Mouse (Mus musculus) heart, postnatal 10 days (tissue): ENCODE measurements around the gene Mecom. TPM values are rescaled to one million over a fixed set of nuclear protein-coding genes. Genes with fewer than 3 reads are reported as not detected.
A peak's percentile ranks its signal among the peaks of the same experiment; 100 is the strongest.

ENCODE experiments used
- DNase-seq, 2 experiments: peaks; one replicate each; pipeline ENCODE4 v3.0.0; 2021
- intact Hi-C: fragments of 180-260 bp; cut with DNase I; formaldehyde crosslinking; loops from one replicate; pipeline ENCODE4 v1.15.1; 2025
- total RNA-seq, 2 experiments: library from RNA; stranded (reverse); gene quantifications; 2 replicates each; pipeline ENCODE4 v1.2.3; 2021

Gene Mecom
- total RNA-seq, 2 experiments from 2014 or later: 27.4 to 35.8 TPM

- peak; percentile 80 for DNase-seq
- intact Hi-C loops: no loop called here
Observed at GRCm38 (mm10) chr3:30130495-30130894, 417.3 kb downstream of the Mecom start.

DNA sequence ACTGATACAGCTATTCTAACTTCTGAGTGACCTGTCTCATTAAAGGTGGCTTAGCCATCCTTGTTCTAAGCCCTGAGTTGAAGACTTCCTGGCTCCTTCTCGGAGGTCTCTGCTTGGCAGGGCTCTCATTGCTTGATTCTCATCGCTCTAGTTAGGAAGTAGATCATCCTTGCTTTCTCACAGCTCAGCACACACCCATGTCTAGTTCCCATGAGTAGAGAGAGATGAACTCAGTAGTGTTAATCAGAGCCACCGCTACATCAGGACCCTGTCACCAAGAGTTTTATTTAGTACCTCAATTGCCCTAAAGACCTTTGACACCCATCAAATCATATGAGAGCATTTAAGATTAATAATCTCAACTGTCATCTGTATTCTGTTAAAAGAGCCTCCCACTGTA is 425.2 kb downstream of the Mecom start:
- intact Hi-C loops: no loop called here
- no peak for DNase-seq

GRCm38 (mm10) chr3:30120790-30121512 is 426.9 kb downstream of the Mecom start:
- intact Hi-C loops: no loop called here
- peak; percentile 41 to 45 for DNase-seq

GRCm38 (mm10) chr3:30118594-30119297 is 429.1 kb downstream of the Mecom start:
- DNase-seq: peak; percentile 27 to 31
- intact Hi-C loops: no loop called here

- intact Hi-C loops: no loop called here
- DNase-seq: no peak
Observed at GRCm38 (mm10) chr3:30113249-30113770, 434.5 kb downstream of the Mecom start.

DNA sequence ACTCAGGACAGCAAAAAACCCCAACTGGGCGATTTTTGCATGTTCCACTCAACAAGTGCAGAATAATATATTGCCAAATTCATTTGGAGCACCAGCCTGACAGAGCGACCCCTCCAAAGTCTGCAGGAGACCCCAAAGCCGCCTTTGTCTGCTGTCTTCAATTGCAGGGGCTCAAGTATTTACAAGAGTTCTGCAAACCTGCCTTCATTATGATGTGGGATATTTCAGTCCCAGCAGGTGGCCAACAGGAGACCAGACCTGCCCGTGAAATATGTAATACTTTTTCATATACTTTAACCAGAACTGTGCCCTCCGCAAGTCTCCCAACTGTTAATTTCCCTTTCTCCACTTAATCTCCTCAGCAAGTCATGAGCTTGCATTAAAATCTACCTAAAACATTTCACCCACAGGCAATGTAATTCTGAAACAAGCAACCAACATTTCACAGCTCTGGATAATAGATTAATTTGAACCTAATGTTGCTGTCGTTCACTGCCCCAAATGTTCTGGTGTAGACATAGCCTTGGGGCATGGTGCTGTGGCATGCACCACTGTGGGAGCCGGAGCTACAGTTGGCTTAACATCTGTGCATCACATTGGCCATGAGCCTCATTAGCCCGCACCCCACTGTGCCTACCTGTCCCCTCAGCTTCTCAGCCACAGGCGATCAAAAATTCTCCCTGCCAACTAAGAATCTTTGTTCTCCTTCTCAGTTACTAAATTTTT is 439.7 kb downstream of the Mecom start:
- intact Hi-C loops: loop anchor here (5.0 to 10.0 kb wide), 2 partner anchors 93 to 404 kb away; no protein-coding TSS in a partner anchor
- no peak for DNase-seq

- peak; percentile 56 to 61 for DNase-seq
- intact Hi-C loops: loop anchor here (5.0 to 10.0 kb wide), 2 partner anchors 92 to 406 kb away; no protein-coding TSS in a partner anchor
Observed at GRCm38 (mm10) chr3:30106481-30106880, 441.3 kb downstream of the Mecom start.

DNA sequence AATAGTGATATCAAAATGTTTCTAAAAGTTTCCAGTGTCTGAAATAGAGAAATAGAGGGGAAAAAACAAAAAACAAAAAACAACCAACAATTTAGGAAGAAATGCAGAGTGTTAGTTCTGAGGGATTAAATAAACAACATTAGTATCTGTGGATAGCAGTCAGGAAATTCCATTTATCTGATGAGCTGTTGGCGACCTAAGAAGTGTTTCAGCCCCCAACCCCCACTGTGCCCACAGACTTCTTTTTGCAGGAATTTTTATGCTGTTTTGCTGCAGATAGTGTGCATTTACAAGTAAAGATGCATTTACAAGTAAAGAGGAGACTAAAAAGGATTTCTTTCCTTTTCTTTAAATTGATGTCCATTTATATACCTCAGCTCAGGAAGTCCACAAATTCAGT is 441.9 kb downstream of the Mecom start:
- intact Hi-C loops: loop anchor here (5.0 to 10.0 kb wide), 2 partner anchors 91 to 406 kb away; no protein-coding TSS in a partner anchor
- peak in 1 of 2 experiments; percentile 46 for DNase-seq

- DNase-seq: peak; percentile 77 to 81
- intact Hi-C loops: loop anchor here (5.0 to 10.0 kb wide), 2 partner anchors 91 to 407 kb away; no protein-coding TSS in a partner anchor
Observed at GRCm38 (mm10) chr3:30105194-30105823, 442.5 kb downstream of the Mecom start.

DNA sequence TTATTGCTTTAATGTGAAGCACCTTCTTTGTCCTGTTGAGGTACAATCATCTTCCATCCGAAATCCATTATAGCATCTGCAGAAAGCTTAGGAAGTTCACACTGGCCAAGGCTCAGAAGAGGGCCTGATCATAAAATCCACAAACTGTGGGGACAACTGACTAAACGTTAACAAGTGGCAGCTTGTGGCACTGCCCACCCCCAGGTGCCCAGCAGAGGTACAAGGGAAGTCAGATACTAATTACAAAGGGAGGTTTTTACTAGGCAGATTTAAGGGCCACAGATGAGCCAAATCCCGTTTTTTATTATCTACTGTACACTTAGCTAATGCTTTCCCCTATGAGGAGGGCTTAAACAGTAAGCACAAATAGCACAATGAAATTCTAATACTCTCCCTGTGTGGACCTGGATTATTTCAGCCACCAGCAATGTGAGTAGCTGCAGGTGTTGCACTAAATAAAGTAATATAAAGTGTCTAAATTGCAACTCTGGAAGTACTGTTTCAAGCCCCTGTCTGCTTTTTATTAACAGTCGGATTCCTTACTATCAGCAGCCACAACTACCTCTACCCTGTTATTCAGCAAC is 443.2 kb downstream of the Mecom start:
- DNase-seq: no peak
- intact Hi-C loops: loop anchor here (5.0 to 10.0 kb wide), 2 partner anchors 90 to 408 kb away; no protein-coding TSS in a partner anchor

DNA sequence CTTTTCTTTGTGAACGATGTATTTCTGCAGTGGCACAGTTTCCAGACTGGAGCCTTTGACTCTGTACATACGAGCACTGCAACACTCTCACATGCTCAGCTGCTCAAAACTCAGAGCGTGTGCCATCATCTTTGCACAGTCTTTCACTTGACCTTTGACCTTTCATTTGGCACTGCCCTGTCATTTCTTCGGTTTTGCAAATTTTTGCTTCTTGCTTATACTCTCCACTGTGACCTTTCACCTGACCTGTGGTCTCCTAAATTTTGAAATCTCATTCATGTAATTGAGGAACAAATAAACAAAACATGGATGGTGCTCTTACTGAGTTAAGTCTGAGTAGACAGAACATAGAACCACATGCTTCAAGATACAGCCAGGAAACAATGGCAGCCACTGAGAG is 446.7 kb downstream of the Mecom start:
- intact Hi-C loops: loop anchor here (10.0 kb wide), 1 partner anchor 86 kb away; no protein-coding TSS in a partner anchor
- no peak for DNase-seq

DNA sequence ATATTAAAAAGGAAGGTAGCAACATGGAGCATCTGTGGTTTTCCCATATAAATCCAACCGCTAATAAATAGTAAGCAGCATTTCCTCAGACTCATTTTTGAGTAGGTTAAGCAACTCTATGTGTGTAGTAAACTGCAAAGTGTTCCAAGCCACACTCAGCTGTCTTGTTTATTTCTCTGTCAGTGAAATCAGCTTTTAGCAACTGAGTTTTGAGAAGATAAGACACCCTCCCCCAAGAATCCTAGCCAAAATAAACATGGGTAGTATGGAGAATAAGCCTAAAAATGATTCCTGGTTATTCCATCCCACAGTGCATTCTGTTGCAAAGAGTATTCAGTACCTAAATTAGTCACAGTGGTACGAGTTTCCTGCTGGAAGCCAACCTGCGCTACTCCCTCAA is 450.1 kb downstream of the Mecom start:
- no peak for DNase-seq
- intact Hi-C loops: no loop called here

- no peak for DNase-seq
- intact Hi-C loops: no loop called here
Observed at GRCm38 (mm10) chr3:30097129-30097528, 450.7 kb downstream of the Mecom start.

DNA sequence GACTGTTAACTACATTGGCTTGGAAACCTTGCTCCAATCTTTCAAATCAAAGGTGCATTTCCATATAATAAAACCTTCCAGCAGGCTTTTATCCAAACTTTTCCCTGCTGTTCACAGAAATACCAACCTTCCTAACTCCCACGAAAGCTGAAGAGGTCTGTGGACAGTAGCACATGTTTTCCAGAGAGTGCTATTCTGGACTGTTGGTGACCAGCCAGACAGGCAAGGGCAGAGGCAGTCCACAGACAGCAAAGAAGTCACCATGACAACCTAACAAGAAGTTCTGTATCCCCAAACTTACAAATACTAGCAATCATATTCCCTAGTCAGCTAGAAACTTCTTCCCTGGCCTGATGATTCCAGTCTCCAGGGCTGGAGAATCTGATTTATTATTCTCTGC is 454.8 kb downstream of the Mecom start:
- intact Hi-C loops: no loop called here
- no peak for DNase-seq

DNA sequence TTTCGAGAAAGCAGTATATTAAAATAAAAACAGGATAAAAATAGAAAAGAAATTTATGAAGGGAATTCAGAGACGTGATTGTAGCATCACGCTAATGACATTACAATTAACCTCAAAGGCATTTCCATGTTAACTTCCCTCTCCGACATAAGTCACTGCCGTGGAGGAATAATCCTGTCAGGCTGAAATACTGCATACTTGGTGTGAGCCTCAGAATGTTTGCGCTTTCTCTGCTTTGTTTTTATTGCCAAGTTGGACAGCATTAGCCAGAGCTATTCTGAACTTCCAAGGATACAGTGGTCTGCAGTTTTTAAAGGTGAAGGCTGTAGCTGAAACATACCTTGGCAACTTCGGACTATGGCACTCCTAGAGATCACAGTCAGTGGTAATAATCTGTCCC is 455.3 kb downstream of the Mecom start:
- DNase-seq: no peak
- intact Hi-C loops: no loop called here

- intact Hi-C loops: no loop called here
Observed at GRCm38 (mm10) chr3:30091860-30092259, 455.9 kb downstream of the Mecom start.

DNA sequence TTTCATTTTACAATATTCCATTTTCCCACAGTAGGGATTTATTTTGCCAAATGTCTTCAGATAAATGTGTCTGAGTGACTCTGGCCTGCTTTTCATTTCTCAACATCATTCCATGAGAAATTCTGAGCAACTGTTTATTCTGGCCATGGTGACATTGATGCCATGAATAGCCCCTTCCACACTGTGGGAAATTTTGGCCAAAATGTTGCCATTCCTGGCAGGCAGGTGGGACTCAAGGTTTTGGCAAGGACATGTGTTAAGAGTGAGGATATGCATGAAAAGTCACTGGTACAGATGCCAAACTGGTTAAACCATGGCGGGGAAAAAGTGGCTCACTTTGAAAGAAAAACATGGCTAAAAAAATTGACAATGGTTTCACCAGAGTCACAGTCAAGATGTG is 456.4 kb downstream of the Mecom start:
- DNase-seq: no peak

More at GRCm38 (mm10) chr3:30091860-30092259, 455.9 kb downstream of the Mecom start:
- no peak for DNase-seq

DNA sequence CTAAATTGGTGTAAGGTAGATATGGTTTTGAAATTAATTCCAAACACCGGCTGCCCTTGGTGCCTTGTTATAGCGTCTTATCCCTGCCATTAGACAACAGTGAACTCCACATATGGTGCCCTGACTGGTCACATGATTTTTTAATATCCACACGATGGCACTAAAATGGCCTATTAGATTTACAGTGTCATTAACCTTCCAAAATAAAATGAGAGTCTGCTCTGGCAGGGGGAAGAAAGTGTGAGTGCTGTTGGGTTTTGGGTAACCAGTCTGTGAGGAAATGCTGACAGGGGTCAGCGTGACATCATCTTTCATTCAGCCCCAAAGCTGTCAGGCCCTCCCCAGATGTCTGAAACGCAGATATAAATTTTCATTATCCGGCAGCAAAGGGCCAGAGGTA is 461.7 kb downstream of the Mecom start:
- intact Hi-C loops: no loop called here
- DNase-seq: no peak

More for the DNA sequence above, 456.4 kb downstream of the Mecom start:
- intact Hi-C loops: no loop called here

DNA sequence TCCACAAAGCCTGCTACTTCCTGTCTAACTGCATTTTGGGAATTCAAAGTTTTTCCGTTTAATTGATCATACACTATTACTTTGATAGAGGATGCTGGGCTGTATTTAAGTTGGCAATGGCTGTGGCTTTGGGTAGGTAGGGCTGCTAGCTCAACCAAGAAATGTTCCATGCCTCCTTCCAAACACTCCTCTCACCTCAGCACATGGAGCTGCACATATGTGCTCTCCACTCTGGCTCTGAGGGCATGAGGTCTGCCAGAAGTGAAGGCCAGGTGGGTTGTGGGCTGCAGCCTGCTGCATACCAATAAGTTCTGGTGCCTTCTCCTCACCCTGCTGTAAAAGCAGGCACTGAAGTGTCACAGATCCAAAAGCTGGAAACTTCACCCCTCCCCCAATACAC is 464.0 kb downstream of the Mecom start:
- intact Hi-C loops: no loop called here
- DNase-seq: no peak

- intact Hi-C loops: no loop called here
- no peak for DNase-seq
Observed at GRCm38 (mm10) chr3:30083268-30083667, 464.5 kb downstream of the Mecom start.
